Mouse (Mus musculus) liver, embryonic 13.5 days (tissue): Measurements from ENCODE around the gene Sumo3. TPM values are rescaled to one million over a fixed set of nuclear protein-coding genes. Genes with fewer than 3 reads are reported as not detected.
A peak's percentile ranks its signal among the peaks of the same experiment; 100 is the strongest.

Experiments used
- ATAC-seq: fragments of 200-750 bp; cut with Nextera tagmentation; 2 replicates; pipeline ENCODE4 v1.8.0; 2017; ENCODE audit warnings: low read depth, mild to moderate bottlenecking, moderate number of reproducible peaks, moderate library complexity
- DNase-seq: peaks from one replicate; pipeline ENCODE4 v3.0.0; 2022
- H3K27ac ChIP-seq: fragments of 300-500 bp; sonication (generic); 2 replicates; pipeline ENCODE4 v1.5.1; 2015; ENCODE audit warnings: moderate library complexity, mild to moderate bottlenecking, inconsistent platforms
- H3K27me3 ChIP-seq: fragments of 300-500 bp; sonication (generic); 2 replicates; pipeline ENCODE4 v1.6.1; 2015; ENCODE audit warnings: mild to moderate bottlenecking, inconsistent platforms
- H3K36me3 ChIP-seq: fragments of 300-500 bp; sonication (generic); 2 replicates; pipeline ENCODE4 v1.6.1; 2015; ENCODE audit warnings: mild to moderate bottlenecking, inconsistent platforms
- H3K4me1 ChIP-seq: fragments of 300-500 bp; sonication (generic); replicated peaks from 2 replicates; pipeline ENCODE4 v1.6.1; 2015; ENCODE audit warnings: inconsistent platforms
- H3K4me2 ChIP-seq: fragments of 300-500 bp; sonication (generic); 2 replicates; pipeline ENCODE4 v1.6.1; 2015; ENCODE audit warnings: inconsistent platforms, mild to moderate bottlenecking, moderate library complexity
- H3K4me3 ChIP-seq: fragments of 300-500 bp; sonication (generic); replicated peaks from 2 replicates; pipeline ENCODE4 v1.5.1; 2015; ENCODE audit warnings: mild to moderate bottlenecking, inconsistent platforms
- H3K9ac ChIP-seq: fragments of 300-500 bp; sonication (generic); 2 replicates; pipeline ENCODE4 v1.6.1; 2015; ENCODE audit warnings: mild to moderate bottlenecking, inconsistent platforms
- H3K9me3 ChIP-seq: fragments of 300-500 bp; sonication (generic); replicated peaks from 2 replicates; pipeline ENCODE4 v1.6.1; 2016; ENCODE audit warnings: inconsistent platforms
- WGBS: fragments of 180-500 bp; shearing (Covaris S2); methylation state at CpG from one replicate; pipeline ENCODE4 v1.1.7; 2015; ENCODE audit not compliant: insufficient replicate concordance; 5-methylcytosine and 5-hydroxymethylcytosine counted together
- polyA plus RNA-seq: library from polyadenylated mRNA; unstranded; fragments of >200 nt; fragmentation: Nextera tagmentation; extraction: Ambion mirVana; gene quantifications from 2 replicates; pipeline ENCODE4 v1.2.1, GENCODE M21; 2015

Gene Sumo3
- polyA plus RNA-seq, 1 experiment from 2014 or later, result 118 TPM

- no peak for DNase-seq
- peak overlapping the region; percentile 29; the same call in 1 of the 2 replicates for H3K27ac ChIP-seq
- peaks cover 39% of the 10 kb centered on the region for H3K36me3 ChIP-seq
- H3K9ac ChIP-seq, result no peak overlapping the region
- H3K4me1 ChIP-seq, result peaks cover 54% of the 10 kb centered on the region
- 70% methylated on average over 7 of the region's 7 CpGs for WGBS
- H3K4me2 ChIP-seq, result no peak overlapping the region
- no peaks in the 10 kb centered on the region for H3K9me3 ChIP-seq
- no peaks in the 10 kb centered on the region for H3K27me3 ChIP-seq
- no peak overlapping the region for H3K4me3 ChIP-seq
- ATAC-seq, result no peak
These were observed 20.1 kb downstream of the Sumo3 start for GRCm38 (mm10) chr10:77626036-77626435.

GRCm38 (mm10) chr10:77626591-77626990 is 20.7 kb downstream of the Sumo3 start:
- Histone ChIP-seq H3K4me2 (no peak overlapping the region), H3K4me3 (no peak overlapping the region), H3K36me3 (peaks cover 44% of the 10 kb centered on the region), H3K4me1 (peaks cover 50% of the 10 kb centered on the region), H3K27ac (peak overlapping the region; percentile 16; the same call in 1 of the 2 replicates), H3K9ac (0 out of 2 replicates have a peak overlapping the region, but pooled peaks have one; percentile 19), H3K9me3 (no peaks in the 10 kb centered on the region), H3K27me3 (no peaks in the 10 kb centered on the region)
- DNase-seq (no peak), ATAC-seq (no peak)
- 49% methylated on average over 7 of the region's 7 CpGs for WGBS

GRCm38 (mm10) chr10:77627497-77627896 is 21.6 kb downstream of the Sumo3 start:
- 25% methylated on average over 2 of the region's 2 CpGs for WGBS
- Histone ChIP-seq H3K9ac (no peak overlapping the region), H3K4me1 (peaks cover 47% of the 10 kb centered on the region), H3K36me3 (peaks cover 51% of the 10 kb centered on the region), H3K4me3 (no peak overlapping the region), H3K9me3 (no peaks in the 10 kb centered on the region), H3K27ac (no peak overlapping the region), H3K27me3 (no peaks in the 10 kb centered on the region), H3K4me2 (no peak overlapping the region)
- peak; percentile 57 for ATAC-seq
- DNase-seq, result peak; percentile 61

GRCm38 (mm10) chr10:77629163-77629562 is 23.3 kb downstream of the Sumo3 start:
- Histone ChIP-seq H3K27me3 (no peaks in the 10 kb centered on the region), H3K9ac (no peak overlapping the region), H3K4me1 (peaks cover 34% of the 10 kb centered on the region), H3K36me3 (peaks cover 62% of the 10 kb centered on the region), H3K9me3 (no peaks in the 10 kb centered on the region), H3K4me2 (no peak overlapping the region), H3K27ac (no peak overlapping the region), H3K4me3 (no peak overlapping the region)
- no peak for ATAC-seq
- no peak for DNase-seq
- 84% methylated on average over 3 of the region's 3 CpGs for WGBS

- Histone ChIP-seq H3K9ac (no peak overlapping the region), H3K4me2 (no peak overlapping the region), H3K36me3 (peaks cover 64% of the 10 kb centered on the region), H3K9me3 (no peaks in the 10 kb centered on the region), H3K27ac (no peak overlapping the region), H3K4me3 (no peak overlapping the region), H3K4me1 (peaks cover 30% of the 10 kb centered on the region), H3K27me3 (no peaks in the 10 kb centered on the region)
- WGBS, result 71% methylated on average over 1 of the region's 1 CpGs
- DNase-seq (no peak), ATAC-seq (no peak)
These were observed 24.1 kb downstream of the Sumo3 start for GRCm38 (mm10) chr10:77629970-77630369.

GRCm38 (mm10) chr10:77634016-77634415 is 28.1 kb downstream of the Sumo3 start:
- Histone ChIP-seq H3K36me3 (peaks cover 85% of the 10 kb centered on the region), H3K9me3 (no peaks in the 10 kb centered on the region), H3K27ac (no peak overlapping the region), H3K4me3 (no peak overlapping the region), H3K27me3 (no peaks in the 10 kb centered on the region), H3K4me1 (peaks cover 29% of the 10 kb centered on the region), H3K9ac (no peak overlapping the region), H3K4me2 (no peak overlapping the region)
- DNase-seq (no peak), ATAC-seq (no peak)
- 86% methylated on average over 6 of the region's 6 CpGs for WGBS

GRCm38 (mm10) chr10:77634452-77635231 is 28.7 kb downstream of the Sumo3 start:
- no peaks in the 10 kb centered on the region for H3K9me3 ChIP-seq
- H3K4me1 ChIP-seq, result peaks cover 29% of the 10 kb centered on the region
- peaks cover 86% of the 10 kb centered on the region for H3K36me3 ChIP-seq
- H3K9ac ChIP-seq, result no peak overlapping the region
- DNase-seq, result no peak
- no peak overlapping the region for H3K4me2 ChIP-seq
- H3K4me3 ChIP-seq, result no peak overlapping the region
- 74% methylated on average over 13 of the region's 13 CpGs for WGBS
- ATAC-seq, result no peak
- H3K27ac ChIP-seq, result no peak overlapping the region
- no peaks in the 10 kb centered on the region for H3K27me3 ChIP-seq

- H3K27me3 ChIP-seq, result no peaks in the 10 kb centered on the region
- H3K27ac ChIP-seq, result no peak overlapping the region
- DNase-seq (no peak), ATAC-seq (no peak)
- H3K4me3 ChIP-seq, result no peak overlapping the region
- WGBS, result 79% methylated on average over 7 of the region's 7 CpGs
- peaks cover 89% of the 10 kb centered on the region for H3K36me3 ChIP-seq
- no peak overlapping the region for H3K4me2 ChIP-seq
- no peak overlapping the region for H3K9ac ChIP-seq
- no peaks in the 10 kb centered on the region for H3K9me3 ChIP-seq
- peaks cover 23% of the 10 kb centered on the region for H3K4me1 ChIP-seq
These were observed 30.5 kb downstream of the Sumo3 start for GRCm38 (mm10) chr10:77636234-77636922.

- DNase-seq (no peak), ATAC-seq (no peak)
- Histone ChIP-seq H3K4me3 (no peak overlapping the region), H3K9me3 (no peaks in the 10 kb centered on the region), H3K36me3 (peaks cover 89% of the 10 kb centered on the region), H3K27me3 (no peaks in the 10 kb centered on the region), H3K4me2 (no peak overlapping the region), H3K27ac (no peak overlapping the region), H3K4me1 (peaks cover 23% of the 10 kb centered on the region), H3K9ac (no peak overlapping the region)
- 83% methylated on average over 6 of the region's 6 CpGs for WGBS
These were observed 33.1 kb downstream of the Sumo3 start for GRCm38 (mm10) chr10:77638956-77639355.

- DNase-seq (no peak), ATAC-seq (no peak)
- Histone ChIP-seq H3K9ac (no peak overlapping the region), H3K27ac (no peak overlapping the region), H3K4me3 (no peak overlapping the region), H3K36me3 (peaks cover 80% of the 10 kb centered on the region), H3K9me3 (no peaks in the 10 kb centered on the region), H3K27me3 (no peaks in the 10 kb centered on the region), H3K4me2 (no peak overlapping the region), H3K4me1 (0 out of 2 replicates have a peak, but pooled peaks cover 5% of the 10 kb centered on the region)
- 67% methylated on average over 7 of the region's 7 CpGs for WGBS
These were observed 37.3 kb downstream of the Sumo3 start for GRCm38 (mm10) chr10:77643160-77643559.

GRCm38 (mm10) chr10:77645571-77645970 is 39.7 kb downstream of the Sumo3 start:
- no peak for DNase-seq
- no peaks in the 10 kb centered on the region for H3K27me3 ChIP-seq
- H3K9ac ChIP-seq, result no peak overlapping the region
- no peak for ATAC-seq
- 73% methylated on average over 5 of the region's 5 CpGs for WGBS
- H3K4me1 ChIP-seq, result no peaks in the 10 kb centered on the region
- no peak overlapping the region for H3K4me2 ChIP-seq
- no peak overlapping the region for H3K4me3 ChIP-seq
- no peaks in the 10 kb centered on the region for H3K9me3 ChIP-seq
- peaks cover 60% of the 10 kb centered on the region for H3K36me3 ChIP-seq
- H3K27ac ChIP-seq, result no peak overlapping the region
